Mouse (Mus musculus) brain, adult 10 weeks (tissue): ENCODE data around the gene Zfp616. TPM values are rescaled to one million over a fixed set of nuclear protein-coding genes. Genes with fewer than 3 reads are reported as not detected.

Experiments
- polyA plus RNA-seq: library from polyadenylated mRNA; stranded (reverse); fragments of 350-450 nt; fragmentation: Illumina TruSeq; extraction: RNeasy Lipid Tissue Mini Kit (QIAGEN cat#74804); gene quantifications from one replicate; pipeline ENCODE4 v1.2.3, GENCODE M21; 2015; ENCODE audit warnings: low read depth, low replicate concordance

Gene Zfp616
- not detected for polyA plus RNA-seq

DNA sequence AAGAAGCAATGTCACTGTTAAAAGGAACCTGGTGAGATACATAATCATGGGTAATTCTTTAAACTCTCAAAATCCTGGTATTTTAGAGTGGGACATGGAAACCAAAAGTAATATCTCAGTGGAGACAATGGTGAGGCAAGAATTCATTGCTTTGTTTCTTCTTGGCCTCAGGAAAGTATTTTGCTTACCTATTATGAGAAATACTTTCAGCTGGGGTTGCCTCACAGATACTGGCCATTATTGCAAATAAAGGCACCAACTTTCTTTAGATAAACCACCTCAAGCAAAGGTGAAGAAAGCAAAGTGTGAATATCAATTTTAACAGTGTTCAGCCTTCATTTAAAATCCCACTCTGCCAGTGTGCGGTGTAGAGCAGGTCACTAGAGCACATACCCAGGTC is at the start of gene Zfp616:
Gene Zfp616 (plus strand): TSS at position 301 of the 400 bp plus-strand sequence.

DNA sequence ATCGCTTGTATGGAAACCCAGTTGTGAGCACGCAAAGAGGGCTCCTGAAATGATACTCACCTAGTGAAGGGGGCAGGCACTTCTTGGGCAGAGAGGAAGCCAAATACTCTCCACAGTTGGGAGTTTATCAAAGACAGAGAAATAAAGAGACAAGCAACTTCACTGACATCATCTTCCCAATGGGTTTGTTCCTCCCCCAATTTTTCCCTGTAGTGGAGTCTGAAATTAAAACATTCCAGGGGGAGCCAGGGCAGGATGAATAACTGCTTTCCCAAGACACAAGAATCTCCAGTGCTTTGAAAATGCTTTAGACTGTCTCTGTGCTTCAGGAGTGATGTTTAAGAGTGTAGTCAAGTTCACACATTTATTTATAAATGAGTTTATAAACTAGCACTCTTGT is 13.3 kb upstream of the Zfp616 start, which contains the start of the genes Olfr139 and Olfr399:
Gene Olfr139 (minus strand): TSS at position 101 of the 400 bp plus-strand sequence.
Gene Olfr399 (minus strand): TSS at position 165 of the 400 bp plus-strand sequence.

DNA sequence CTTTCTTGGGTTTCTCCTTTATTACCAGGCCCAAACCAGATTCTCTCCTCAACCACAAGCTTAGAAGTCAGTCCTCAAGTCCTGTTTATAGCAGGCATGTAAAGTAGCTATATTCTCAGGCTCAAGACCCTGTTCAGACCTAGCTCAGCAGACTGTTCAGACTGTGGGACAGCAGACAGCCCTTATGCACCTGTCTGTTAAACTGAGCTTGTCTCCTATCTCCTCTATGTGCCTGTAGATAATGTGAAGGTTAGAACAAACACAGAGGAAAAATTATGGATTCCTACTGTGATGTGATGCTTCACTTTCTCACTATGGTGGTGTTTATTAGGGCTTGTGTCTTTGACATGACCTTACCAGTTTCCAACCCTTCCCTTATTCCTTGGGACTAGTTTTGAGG is 43.7 kb downstream of the Zfp616 start, which contains the start of gene Olfr401:
Gene Olfr401 (plus strand): TSS at position 301 of the 400 bp plus-strand sequence.

Other genes with a start within 250 kb of the Zfp616 start
- gene Olfr393, start 218.5 kb upstream of the Zfp616 start, polyA plus RNA-seq: not detected
- gene Olfr394, start 179.2 kb upstream of the Zfp616 start, polyA plus RNA-seq: not detected
- not detected for gene Olfr395, start 160.7 kb upstream of the Zfp616 start, polyA plus RNA-seq
- not detected for gene Olfr23, start 133.3 kb upstream of the Zfp616 start, polyA plus RNA-seq
- gene Olfr397, start 109.1 kb upstream of the Zfp616 start, polyA plus RNA-seq: not detected
- gene Olfr398, start 79.5 kb upstream of the Zfp616 start, polyA plus RNA-seq: not detected
- gene Olfr139, start 13.4 kb upstream of the Zfp616 start, polyA plus RNA-seq: not detected
- gene Olfr399, start 13.3 kb upstream of the Zfp616 start, polyA plus RNA-seq: not detected
- not detected for gene Olfr401, start 43.8 kb downstream of the Zfp616 start, polyA plus RNA-seq
- gene Olfr402, start 83.6 kb downstream of the Zfp616 start, polyA plus RNA-seq: not detected
- gene Olfr403, start 116.3 kb downstream of the Zfp616 start, polyA plus RNA-seq: not detected
- not detected for gene Olfr43, start 141.4 kb downstream of the Zfp616 start, polyA plus RNA-seq
- not detected for gene Olfr406, start 189.9 kb downstream of the Zfp616 start, polyA plus RNA-seq
- not detected for gene Olfr59, start 213.8 kb downstream of the Zfp616 start, polyA plus RNA-seq